Mouse (Mus musculus): ENCODE results near the gene Gltpd2. TPM values are rescaled to one million over a fixed set of nuclear protein-coding genes. Genes with fewer than 3 reads are reported as not detected.
"Not testable (repeated sequence)": the region's sequence is repeated elsewhere in the genome, so short reads cannot be mapped to it uniquely, and the experiment has no call there.

The Gltpd2 gene
- polyA plus RNA-seq, 1 experiment from 2014 or later, result 0.42 TPM

DNA sequence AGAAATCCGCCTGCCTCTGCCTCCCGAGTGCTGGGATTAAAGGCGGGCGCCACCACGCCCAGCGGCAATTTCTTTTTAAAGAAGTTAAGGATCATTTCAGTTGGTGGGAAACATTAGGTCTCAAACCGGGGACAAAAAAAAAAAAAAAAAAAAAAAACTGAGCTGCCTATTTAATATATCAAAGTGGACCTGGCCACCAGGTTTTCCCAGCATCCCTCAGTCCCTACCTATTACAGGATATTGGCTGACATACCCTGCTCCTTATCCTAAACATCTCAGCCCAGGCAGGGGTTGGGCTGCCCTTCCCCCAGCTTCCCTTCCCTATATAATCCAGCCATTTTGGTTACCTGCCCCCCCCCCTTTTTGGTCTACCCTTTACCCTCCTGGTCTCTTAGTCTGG lies 7.2 kb upstream of the Gltpd2 start:
- Histone ChIP-seq H3K36me3 (ENCODE audit: control insufficient read depth, insufficient read depth, low read length) (no peaks in the 10 kb centered on the region), H3K4me1 (ENCODE audit: control insufficient read depth, insufficient read depth, low read length) (peaks cover 2% of the 10 kb centered on the region; the same call in 1 of the 2 replicates), H3K27me3 (replicated peaks; ENCODE audit: control insufficient read depth, insufficient read depth, low read length) (no peaks in the 10 kb centered on the region), H3K27ac (ENCODE audit: low read depth, low read length) (no peak overlapping the region), H3K9me3 (replicated peaks; ENCODE audit: control insufficient read depth, low read length) (no peaks in the 10 kb centered on the region), H3K4me2 (ENCODE audit: low read length) (no peak overlapping the region), H3K9ac (ENCODE audit: low read length) (no peak overlapping the region), H3K4me3 (ENCODE audit: low read depth, low read length) (no peak overlapping the region)
- ATAC-seq (no peak), DNase-seq (ENCODE audit: low spot score) (no peak)
- WGBS, result 92% methylated on average over 7 of the region's 7 CpGs

DNA sequence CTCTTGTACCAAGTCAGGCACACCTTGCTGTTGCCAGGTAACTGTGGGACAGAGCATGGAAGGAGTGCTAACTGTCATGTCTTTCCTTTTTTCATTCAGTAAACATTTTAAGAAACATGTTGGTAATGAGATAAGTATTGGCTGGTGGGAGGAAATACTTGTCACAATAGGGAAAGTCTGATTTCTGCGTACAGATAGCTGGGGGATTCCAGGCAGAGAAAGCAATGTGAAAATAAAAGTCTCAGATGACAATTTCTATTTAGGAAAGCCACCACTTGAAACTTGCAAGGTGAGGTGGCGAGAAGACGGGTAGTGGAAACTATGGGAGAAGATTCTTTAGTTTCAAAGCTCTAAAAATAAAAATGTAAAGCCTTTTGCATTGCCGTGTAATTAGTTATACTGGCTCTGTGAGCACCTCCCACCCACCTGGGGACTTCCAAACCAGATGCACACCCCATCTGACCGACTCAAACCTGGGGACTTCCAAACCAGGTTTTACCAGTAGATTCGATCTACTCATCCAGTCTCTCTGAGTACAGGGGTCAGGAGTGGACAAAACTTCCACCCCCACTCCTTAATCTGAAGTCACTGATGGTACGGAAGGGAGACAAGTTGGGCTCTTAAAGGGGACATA lies 6.2 kb upstream of the Gltpd2 start:
- Histone ChIP-seq H3K4me1 (ENCODE audit: control insufficient read depth, insufficient read depth, low read length) (peaks cover 2% of the 10 kb centered on the region; the same call in 1 of the 2 replicates), H3K27ac (ENCODE audit: low read depth, low read length) (no peak overlapping the region), H3K4me2 (ENCODE audit: low read length) (no peak overlapping the region), H3K9me3 (replicated peaks; ENCODE audit: control insufficient read depth, low read length) (no peaks in the 10 kb centered on the region), H3K27me3 (replicated peaks; ENCODE audit: control insufficient read depth, insufficient read depth, low read length) (no peaks in the 10 kb centered on the region), H3K36me3 (ENCODE audit: control insufficient read depth, insufficient read depth, low read length) (no peaks in the 10 kb centered on the region), H3K4me3 (ENCODE audit: low read depth, low read length) (no peak overlapping the region), H3K9ac (ENCODE audit: low read length) (no peak overlapping the region)
- DNase-seq (ENCODE audit: low spot score) (no peak), ATAC-seq (no peak)
- 80% methylated on average over 7 of the region's 7 CpGs for WGBS

- Histone ChIP-seq H3K36me3 (ENCODE audit: control insufficient read depth, insufficient read depth, low read length) (no peaks in the 10 kb centered on the region), H3K9me3 (replicated peaks; ENCODE audit: control insufficient read depth, low read length) (no peaks in the 10 kb centered on the region), H3K27ac (ENCODE audit: low read depth, low read length) (no peak overlapping the region), H3K9ac (ENCODE audit: low read length) (no peak overlapping the region), H3K4me1 (ENCODE audit: control insufficient read depth, insufficient read depth, low read length) (peaks cover 2% of the 10 kb centered on the region; the same call in 1 of the 2 replicates), H3K27me3 (replicated peaks; ENCODE audit: control insufficient read depth, insufficient read depth, low read length) (no peaks in the 10 kb centered on the region), H3K4me3 (ENCODE audit: low read depth, low read length) (no peak overlapping the region), H3K4me2 (ENCODE audit: low read length) (no peak overlapping the region)
- WGBS, result 61% methylated on average over 11 of the region's 11 CpGs
- DNase-seq (ENCODE audit: low spot score) (no peak), ATAC-seq (no peak)
Observed at GRCm38 (mm10) chr11:70513520-70513919, 5.5 kb upstream of the Gltpd2 start.

DNA sequence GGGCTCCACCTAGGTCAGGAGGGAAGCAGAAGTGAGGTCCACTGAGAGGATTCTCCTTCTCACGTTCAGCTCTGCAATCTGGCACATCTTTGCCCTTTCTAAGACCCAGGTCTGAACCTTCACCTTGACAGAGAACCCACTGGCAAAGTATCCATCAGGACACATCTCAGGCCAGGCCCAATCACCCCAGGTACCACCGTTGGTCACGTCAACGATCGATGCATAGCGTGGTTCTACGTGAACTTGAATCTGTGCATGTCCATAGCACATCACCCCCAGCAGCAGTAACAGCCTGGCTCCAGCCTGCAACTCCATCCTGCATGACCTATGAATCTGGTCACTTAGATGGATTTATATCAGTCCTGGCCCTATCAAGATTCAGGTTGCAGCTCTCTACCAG lies 4.7 kb upstream of the Gltpd2 start, which contains the start of gene Vmo1:
TSS of gene Vmo1 (minus strand) at position 329 of the 400 bp plus-strand sequence.
- no peak within 1 kb of the TSS for H3K4me3 ChIP-seq (ENCODE audit: low read depth, low read length)
- ATAC-seq, result no peak
- H3K9me3 ChIP-seq (replicated peaks; ENCODE audit: control insufficient read depth, low read length), result no peaks in the 10 kb centered on the region
- no peak for DNase-seq (ENCODE audit: low spot score)
- no peak within 1 kb of the TSS for H3K4me2 ChIP-seq (ENCODE audit: low read length)
- WGBS, result 89% methylated on average over 7 of the region's 7 CpGs
- H3K9ac ChIP-seq (ENCODE audit: low read length), result no peak within 1 kb of the TSS
- no peaks in the 10 kb centered on the region for H3K36me3 ChIP-seq (ENCODE audit: control insufficient read depth, insufficient read depth, low read length)
- H3K27ac ChIP-seq (ENCODE audit: low read depth, low read length), result no peak within 1 kb of the TSS
- peaks cover 2% of the 10 kb centered on the region; the same call in 1 of the 2 replicates for H3K4me1 ChIP-seq (ENCODE audit: control insufficient read depth, insufficient read depth, low read length)
- no peaks in the 10 kb centered on the region for H3K27me3 ChIP-seq (replicated peaks; ENCODE audit: control insufficient read depth, insufficient read depth, low read length)

DNA sequence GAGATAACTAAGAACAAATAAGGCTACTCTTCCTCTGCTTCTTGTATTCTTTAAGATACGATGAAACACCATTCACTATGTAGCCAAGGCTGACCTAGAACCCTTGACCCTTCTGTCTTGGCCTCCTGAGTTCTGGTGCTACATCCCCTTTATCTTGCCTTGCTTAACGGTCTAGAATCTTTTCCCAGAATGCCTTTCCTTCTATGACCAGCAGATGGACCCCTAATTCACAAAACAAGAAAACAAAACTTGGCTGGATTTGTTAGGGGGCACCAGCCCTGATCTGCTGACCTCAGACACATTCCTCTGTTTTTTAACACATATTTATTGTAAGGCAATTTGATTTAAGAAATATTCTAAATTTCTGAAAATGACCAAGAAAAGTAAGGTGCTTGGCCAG lies 2.6 kb upstream of the Gltpd2 start:
- no peaks in the 10 kb centered on the region for H3K27me3 ChIP-seq (replicated peaks; ENCODE audit: control insufficient read depth, insufficient read depth, low read length)
- H3K9ac ChIP-seq (ENCODE audit: low read length), result no peak overlapping the region
- ATAC-seq (0 out of 2 replicates have a peak, but pooled peaks have one; percentile 29), DNase-seq (ENCODE audit: low spot score) (peak; percentile 70)
- no peak overlapping the region for H3K4me3 ChIP-seq (ENCODE audit: low read depth, low read length)
- H3K36me3 ChIP-seq (ENCODE audit: control insufficient read depth, insufficient read depth, low read length), result no peaks in the 10 kb centered on the region
- no peaks in the 10 kb centered on the region for H3K4me1 ChIP-seq (ENCODE audit: control insufficient read depth, insufficient read depth, low read length)
- H3K27ac ChIP-seq (ENCODE audit: low read depth, low read length), result no peak overlapping the region
- H3K9me3 ChIP-seq (replicated peaks; ENCODE audit: control insufficient read depth, low read length), result no peaks in the 10 kb centered on the region
- 27% methylated on average over 2 of the region's 2 CpGs for WGBS
- H3K4me2 ChIP-seq (ENCODE audit: low read length), result no peak overlapping the region

GRCm38 (mm10) chr11:70518436-70518835 lies 560 bp upstream of the Gltpd2 start:
- Histone ChIP-seq H3K27me3 (replicated peaks; ENCODE audit: control insufficient read depth, insufficient read depth, low read length) (no peaks in the 10 kb centered on the region), H3K27ac (ENCODE audit: low read depth, low read length) (no peak overlapping the region), H3K4me3 (ENCODE audit: low read depth, low read length) (no peak overlapping the region), H3K4me1 (ENCODE audit: control insufficient read depth, insufficient read depth, low read length) (no peaks in the 10 kb centered on the region), H3K36me3 (ENCODE audit: control insufficient read depth, insufficient read depth, low read length) (no peaks in the 10 kb centered on the region), H3K9me3 (replicated peaks; ENCODE audit: control insufficient read depth, low read length) (no peaks in the 10 kb centered on the region), H3K4me2 (ENCODE audit: low read length) (no peak overlapping the region), H3K9ac (ENCODE audit: low read length) (no peak overlapping the region)
- ATAC-seq (no peak), DNase-seq (ENCODE audit: low spot score) (no peak)
- 61% methylated on average over 1 of the region's 1 CpGs for WGBS

- WGBS, result 20% methylated on average over 41 of the region's 41 CpGs
- Histone ChIP-seq H3K36me3 (ENCODE audit: control insufficient read depth, insufficient read depth, low read length) (no peaks in the 10 kb centered on the region), H3K4me2 (ENCODE audit: low read length) (peak overlapping the region; percentile 38), H3K27ac (ENCODE audit: low read depth, low read length) (no peak overlapping the region; the same call in 1 of the 2 replicates), H3K9ac (ENCODE audit: low read length) (peak overlapping the region; percentile 54), H3K4me3 (ENCODE audit: low read depth, low read length) (peak overlapping the region; percentile 14; the same call in 1 of the 2 replicates), H3K9me3 (replicated peaks; ENCODE audit: control insufficient read depth, low read length) (no peaks in the 10 kb centered on the region), H3K27me3 (replicated peaks; ENCODE audit: control insufficient read depth, insufficient read depth, low read length) (no peaks in the 10 kb centered on the region), H3K4me1 (ENCODE audit: control insufficient read depth, insufficient read depth, low read length) (no peaks in the 10 kb centered on the region)
- no peak for ATAC-seq
- DNase-seq (ENCODE audit: low spot score), result peak; percentile 33
Observed at GRCm38 (mm10) chr11:70520178-70520769, 1.3 kb downstream of the Gltpd2 start.

- not testable (repeated sequence) for H3K9ac ChIP-seq (ENCODE audit: low read length); H3K9me3 ChIP-seq (replicated peaks; ENCODE audit: control insufficient read depth, low read length); H3K27ac ChIP-seq (ENCODE audit: low read depth, low read length); H3K4me3 ChIP-seq (ENCODE audit: low read depth, low read length); H3K4me2 ChIP-seq (ENCODE audit: low read length); ATAC-seq; H3K4me1 ChIP-seq (ENCODE audit: control insufficient read depth, insufficient read depth, low read length); H3K27me3 ChIP-seq (replicated peaks; ENCODE audit: control insufficient read depth, insufficient read depth, low read length)
- peaks cover 24% of the 10 kb centered on the region for H3K36me3 ChIP-seq (ENCODE audit: control insufficient read depth, insufficient read depth, low read length)
- WGBS, result 89% methylated on average over 8 of the region's 8 CpGs
- peak; percentile 2 for DNase-seq (ENCODE audit: low spot score)
Observed at GRCm38 (mm10) chr11:70523306-70523989, 4.5 kb downstream of the Gltpd2 start.
